Comparison of ENCODE assay signal across 10 mouse cellular contexts in genomic region chr5:147306638-147307397, GRCm38 (mm10). TPM values are rescaled to one million over a fixed set of nuclear protein-coding genes. Genes with fewer than 3 reads are reported as not detected.
A peak's percentile ranks its signal among the peaks of the same experiment; 100 is the strongest.
DNase-seq lines count a peak whose midpoint lies in the region; ATAC-seq lines count a peak whose summit lies in the region.
"Had no signal": no experiment of that assay in that cellular context is flagged by ENCODE, and none has a peak within 500 bp of the region (broad histone marks: within the 10 kb centered on the region; RNA-seq: fewer than 3 reads in every experiment).

Gene Cdx2, minus strand, starts transcription at chr5:147307270.

- H3K4me3 ChIP-seq in heart, embryonic 11.5 days (ENCODE audit: low read depth, low read length): peak within 1 kb of the TSS; percentile 30
- 0 out of 2 replicates have a peak within 1 kb of the TSS, but pooled peaks have one; percentile 2 for H3K4me3 ChIP-seq in hindbrain, embryonic 14.5 days (replicated peaks; ENCODE audit: low read length)
- H3K4me3 ChIP-seq in midbrain, embryonic 12.5 days: peak within 1 kb of the TSS; percentile 12; the same call in 1 of the 2 replicates

- ATAC-seq in heart, embryonic 11.5 days (replicated peaks; ENCODE audit: insufficient number of reproducible peaks, low FRiP score, low TSS enrichment): no peak
- 0 out of 2 replicates have a peak, but pooled peaks have one; percentile 43 for ATAC-seq in hindbrain, embryonic 14.5 days (ENCODE audit: low FRiP score)
- 0 out of 2 replicates have a peak, but pooled peaks have one; percentile 16 for ATAC-seq in midbrain, embryonic 12.5 days (ENCODE audit: low FRiP score, low read depth)
- ATAC-seq: CD4-positive, CD25-positive, alpha-beta regulatory T cell, adult 4 months had no signal

- intact Hi-C loops in heart, postnatal 14 days (cut with DNase I): no loop called here

- no peaks in the 10 kb centered on the region for H3K9me3 ChIP-seq in heart, embryonic 11.5 days (replicated peaks; ENCODE audit: control insufficient read depth, low read length)
- H3K9me3 ChIP-seq in hindbrain, embryonic 14.5 days (ENCODE audit: control insufficient read depth, low read length): no peaks in the 10 kb centered on the region
- H3K9me3 ChIP-seq in midbrain, embryonic 12.5 days: no peaks in the 10 kb centered on the region

- peak within 1 kb of the TSS; percentile 34 for H3K4me2 ChIP-seq in heart, embryonic 11.5 days
- H3K4me2 ChIP-seq in hindbrain, embryonic 14.5 days (replicated peaks): no peak within 1 kb of the TSS
- H3K4me2 ChIP-seq in midbrain, embryonic 12.5 days (replicated peaks): no peak within 1 kb of the TSS

- no peaks in the 10 kb centered on the region for H3K36me3 ChIP-seq in heart, embryonic 11.5 days (ENCODE audit: control insufficient read depth, insufficient read depth, low read length)
- no peaks in the 10 kb centered on the region for H3K36me3 ChIP-seq in hindbrain, embryonic 14.5 days (replicated peaks; ENCODE audit: control insufficient read depth, insufficient read depth)
- H3K36me3 ChIP-seq in midbrain, embryonic 12.5 days: no peaks in the 10 kb centered on the region

- no peak within 1 kb of the TSS for H3K9ac ChIP-seq in heart, embryonic 11.5 days (ENCODE audit: low read depth, low read length)
- H3K9ac ChIP-seq in hindbrain, embryonic 14.5 days: no peak within 1 kb of the TSS
- H3K9ac ChIP-seq in midbrain, embryonic 12.5 days (replicated peaks): no peak within 1 kb of the TSS

- H3K27me3 ChIP-seq in heart, embryonic 11.5 days (ENCODE audit: control insufficient read depth, insufficient read depth, low read length): peaks cover 100% of the 10 kb centered on the region
- peaks cover 100% of the 10 kb centered on the region for H3K27me3 ChIP-seq in hindbrain, embryonic 14.5 days (ENCODE audit: control insufficient read depth, insufficient read depth, low read length)
- H3K27me3 ChIP-seq in midbrain, embryonic 12.5 days: peaks cover 100% of the 10 kb centered on the region

- H3K4me1 ChIP-seq in heart, embryonic 11.5 days (ENCODE audit: control insufficient read depth, insufficient read depth, low read length): 0 out of 2 replicates have a peak, but pooled peaks cover 3% of the 10 kb centered on the region
- H3K4me1 ChIP-seq in hindbrain, embryonic 14.5 days (replicated peaks; ENCODE audit: control insufficient read depth, insufficient read depth, low read length): no peaks in the 10 kb centered on the region; the same call in 1 of the 2 replicates
- H3K4me1 ChIP-seq in midbrain, embryonic 12.5 days: peaks cover 8% of the 10 kb centered on the region; the same call in 1 of the 2 replicates

- no peak within 1 kb of the TSS for H3K27ac ChIP-seq in heart, embryonic 11.5 days (ENCODE audit: low read depth, low read length)
- no peak within 1 kb of the TSS for H3K27ac ChIP-seq in hindbrain, embryonic 14.5 days
- H3K27ac ChIP-seq in midbrain, embryonic 12.5 days (replicated peaks): no peak within 1 kb of the TSS

- no peak for DNase-seq in heart, postnatal 14 days
- DNase-seq in ES-CJ7 (ENCODE audit: low read depth, low spot score): peak; percentile 78
- DNase-seq in hindbrain, embryonic 14.5 days (ENCODE audit: low spot score): no peak
- no peak for DNase-seq in layer of hippocampus, postnatal 10 days (ENCODE audit: low spot score in 2 of 2)
- DNase-seq in cerebellum, adult 9-10 months: no peak
- DNase-seq in gastrocnemius, postnatal 10 days: no peak

- under 1% methylated on average over 63 of the region's 63 CpGs for WGBS in heart, embryonic 11.5 days (ENCODE audit: insufficient replicate concordance)
- WGBS in hindbrain, embryonic 14.5 days: under 1% methylated on average over 63 of the region's 63 CpGs
- under 1% methylated on average over 60 of the region's 63 CpGs for WGBS in midbrain, embryonic 12.5 days

RNA-seq across cellular contexts. Expression of gene Cdx2, which starts in this region (rescaled TPM):
- not detected in 2 replicates for polyA plus RNA-seq in heart, embryonic 11.5 days (2014; fragmentation: Nextera tagmentation; extraction: Ambion mirVana)
- total RNA-seq in heart, postnatal 14 days (2021): not detected
- not detected in 2 replicates for polyA plus RNA-seq in hindbrain, embryonic 14.5 days (2014; fragmentation: Nextera tagmentation; extraction: Ambion mirVana)
- polyA plus RNA-seq in midbrain, embryonic 12.5 days (2016; fragmentation: Nextera tagmentation; extraction: Ambion mirVana): not detected in 2 replicates
- total RNA-seq in layer of hippocampus, postnatal 10 days (2021): not detected
- total RNA-seq in gastrocnemius, postnatal 10 days (2021): not detected
- total RNA-seq: left cerebral cortex, adult 8-10 months had no signal
- polyA plus RNA-seq: CD4-positive, CD25-positive, alpha-beta regulatory T cell, adult 4 months had no signal

Comparison
In these comparisons a context has a peak if more than half of its experiments do, and no peak if none do; other contexts are left out.
1. Peak in ATAC-seq and H3K4me3 ChIP-seq in hindbrain, embryonic 14.5 days; RNA of the gene not detected or under 1 TPM.
2. Peak in ATAC-seq and H3K4me3 ChIP-seq in midbrain, embryonic 12.5 days; RNA of the gene not detected or under 1 TPM.